Mouse (Mus musculus) CD4-positive, CD25-positive, alpha-beta regulatory T cell, adult 4 months (primary cell): Measurements from ENCODE around the gene Srp14. TPM values are rescaled to one million over a fixed set of nuclear protein-coding genes. Genes with fewer than 3 reads are reported as not detected.

ENCODE experiments used
- ATAC-seq: one replicate; pipeline ENCODE4 v1.8.0; 2017
- polyA plus RNA-seq, 2 experiments: library from polyadenylated mRNA; unstranded; fragments of 100-300 nt; shearing (Covaris generic); gene quantifications; one replicate each; pipeline ENCODE4 v1.2.1; 2017

Gene Srp14
- polyA plus RNA-seq, 2 experiments from 2014 or later, result 272 to 283 TPM

DNA sequence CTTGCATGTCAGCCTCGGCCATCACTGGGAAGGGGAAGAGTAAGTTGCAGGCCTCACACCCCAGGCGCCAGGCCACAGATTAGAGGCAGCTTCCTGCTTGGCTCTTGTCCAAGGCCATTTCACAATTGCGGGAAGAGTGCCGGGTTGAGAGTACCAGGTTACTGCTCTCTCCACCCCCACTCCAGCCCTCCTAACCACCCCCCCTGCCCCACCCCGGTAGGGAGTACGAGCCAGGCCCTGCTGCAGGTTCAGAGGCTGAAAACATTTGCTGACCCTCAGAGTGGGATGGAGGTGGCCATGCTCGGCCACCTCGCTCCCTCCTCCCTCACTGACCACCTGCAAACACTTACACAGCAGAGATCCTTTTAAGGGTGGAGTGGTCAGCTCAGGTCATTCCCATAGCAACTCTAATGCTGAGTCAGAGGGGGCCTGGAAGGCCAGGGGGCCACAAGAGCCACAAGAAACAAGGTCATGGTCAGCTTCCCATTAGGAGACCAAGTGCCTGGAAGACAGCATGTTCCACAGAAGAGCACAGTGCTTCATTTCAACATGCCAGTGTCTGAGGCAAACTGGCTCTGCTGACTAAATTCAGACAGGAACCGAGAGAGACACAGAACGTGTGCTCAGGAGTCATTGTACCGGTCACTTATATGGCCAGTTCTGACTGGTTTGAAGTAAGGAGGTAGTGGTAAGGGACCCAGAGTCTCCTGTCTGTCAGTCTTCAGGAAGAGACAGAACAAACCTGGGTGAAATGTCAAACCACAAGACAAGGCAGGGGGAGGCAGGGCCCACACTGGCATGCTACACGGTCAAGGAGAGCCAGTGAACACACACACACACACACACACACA, 11.0 kb upstream of the Srp14 start:
- ATAC-seq, result peak; percentile 47

DNA sequence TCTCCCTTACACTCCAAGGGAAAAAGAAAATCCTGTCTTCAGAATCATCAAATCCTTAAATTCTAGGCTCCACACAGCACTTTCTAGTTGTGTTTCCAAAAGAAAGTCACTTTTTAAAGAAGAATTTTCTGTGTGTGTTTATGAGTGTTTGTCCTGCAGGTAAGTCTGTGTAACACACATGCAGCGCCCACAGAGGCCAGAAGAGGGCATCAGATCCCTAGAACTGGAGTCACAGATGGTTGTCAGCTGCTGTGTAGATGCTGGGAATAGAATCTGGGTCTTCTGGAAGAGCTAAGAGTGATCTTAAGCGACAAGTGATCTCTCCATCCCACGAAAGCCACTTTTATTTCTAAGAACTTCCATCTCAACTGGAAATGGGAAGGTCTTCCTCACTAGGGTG, 8.3 kb upstream of the Srp14 start:
- ATAC-seq, result no peak

DNA sequence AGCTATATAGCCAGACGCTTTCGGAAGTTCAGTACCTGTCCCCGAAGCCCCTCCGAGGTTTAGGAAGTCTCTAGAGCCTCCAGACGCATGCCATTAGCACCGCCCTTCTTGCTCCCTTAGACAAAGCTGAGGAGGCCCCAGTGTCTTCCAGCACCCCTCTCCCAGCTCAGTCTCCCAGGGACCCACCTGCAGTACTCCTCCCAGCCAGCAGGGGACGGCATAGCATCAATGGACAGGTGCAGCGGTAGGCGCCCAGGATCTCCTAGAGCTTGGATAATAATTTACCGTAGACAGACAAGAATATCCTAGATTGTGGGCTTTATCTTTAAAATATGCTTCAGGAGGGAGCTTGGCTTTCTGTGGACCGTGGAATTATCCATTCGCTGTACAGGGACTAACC, 7.4 kb upstream of the Srp14 start:
- ATAC-seq, result peak; percentile 64

DNA sequence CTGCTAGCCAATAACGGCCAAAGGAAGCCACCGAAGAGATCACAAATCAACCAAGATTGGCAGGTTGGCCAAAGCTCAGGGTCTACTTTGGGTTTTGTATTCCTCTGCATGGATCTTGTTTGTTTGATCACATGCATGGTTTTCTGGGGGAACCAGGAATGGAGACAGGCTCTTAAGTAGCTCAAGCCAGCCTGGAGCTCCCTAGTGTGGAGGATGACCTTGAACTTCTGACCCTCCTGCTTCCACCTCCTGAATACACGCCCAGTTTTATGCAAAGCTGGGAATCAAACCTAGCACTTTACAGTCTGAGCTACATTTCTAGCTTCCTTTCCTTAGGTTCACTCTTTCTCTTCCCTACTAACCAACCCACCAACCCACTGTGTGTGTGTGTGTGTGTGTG, 5.9 kb upstream of the Srp14 start:
- ATAC-seq, result no peak

DNA sequence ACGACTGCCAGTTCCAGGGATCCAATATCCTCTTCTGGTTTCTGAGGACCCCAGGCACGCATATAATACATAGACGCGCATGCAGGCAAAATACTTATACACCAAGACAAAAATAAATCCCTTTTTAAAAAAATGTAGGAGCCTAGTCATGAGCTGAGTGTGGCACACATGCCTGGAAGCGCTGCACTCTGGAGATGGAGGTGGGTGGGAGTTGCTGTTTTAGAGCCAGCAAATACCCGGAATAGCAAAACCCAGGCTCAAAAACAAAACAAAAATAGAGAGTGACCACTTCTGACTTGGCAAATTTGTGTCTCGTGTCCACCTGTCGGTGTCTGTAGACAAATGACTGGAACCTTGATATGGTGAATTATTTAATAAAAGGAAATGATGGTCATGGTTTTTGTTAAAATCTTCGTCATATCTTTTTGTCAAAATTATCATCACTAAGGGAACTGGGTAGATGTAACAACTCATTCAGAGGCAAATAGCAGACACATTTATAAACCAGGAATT, 4.9 kb upstream of the Srp14 start:
- no peak for ATAC-seq

DNA sequence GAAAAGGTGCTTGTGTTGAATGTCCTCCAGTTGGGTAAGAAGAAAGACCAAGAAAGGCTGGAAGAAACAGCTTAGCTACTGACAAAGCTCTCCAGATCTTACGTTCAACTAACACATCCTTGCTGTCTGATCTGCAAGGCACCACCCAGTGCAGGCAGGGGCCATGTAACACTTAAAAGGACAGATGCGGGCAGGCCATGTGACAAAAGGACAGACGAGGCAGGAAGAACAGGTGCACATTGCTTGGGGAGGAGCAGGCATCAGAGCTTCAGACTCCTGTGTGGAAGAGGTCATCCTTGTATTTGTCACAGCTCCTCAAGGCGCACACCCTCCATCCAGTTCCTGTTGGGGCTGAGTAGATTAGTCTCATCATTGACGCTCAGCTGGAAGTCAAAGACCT, 3.5 kb upstream of the Srp14 start:
- ATAC-seq, result no peak

DNA sequence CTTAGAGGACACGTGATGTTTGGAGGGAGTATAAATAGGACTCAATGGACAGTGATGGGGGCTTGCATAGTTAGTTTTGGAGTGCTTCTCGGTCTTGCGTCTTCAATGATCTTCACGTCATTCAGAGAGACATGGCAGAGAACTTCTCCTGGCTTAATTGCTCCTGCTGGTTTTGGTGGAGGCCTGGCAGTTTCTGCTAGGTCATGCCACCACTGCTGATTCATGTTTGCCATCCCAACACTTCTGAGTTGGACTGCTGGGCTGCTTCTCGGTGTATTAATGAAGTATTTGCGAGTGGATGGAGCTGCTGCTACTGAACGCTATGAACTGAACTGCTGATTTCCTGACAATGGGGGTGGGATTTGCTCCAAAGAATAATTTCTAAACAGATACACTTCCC, 1.4 kb upstream of the Srp14 start:
- no peak for ATAC-seq

DNA sequence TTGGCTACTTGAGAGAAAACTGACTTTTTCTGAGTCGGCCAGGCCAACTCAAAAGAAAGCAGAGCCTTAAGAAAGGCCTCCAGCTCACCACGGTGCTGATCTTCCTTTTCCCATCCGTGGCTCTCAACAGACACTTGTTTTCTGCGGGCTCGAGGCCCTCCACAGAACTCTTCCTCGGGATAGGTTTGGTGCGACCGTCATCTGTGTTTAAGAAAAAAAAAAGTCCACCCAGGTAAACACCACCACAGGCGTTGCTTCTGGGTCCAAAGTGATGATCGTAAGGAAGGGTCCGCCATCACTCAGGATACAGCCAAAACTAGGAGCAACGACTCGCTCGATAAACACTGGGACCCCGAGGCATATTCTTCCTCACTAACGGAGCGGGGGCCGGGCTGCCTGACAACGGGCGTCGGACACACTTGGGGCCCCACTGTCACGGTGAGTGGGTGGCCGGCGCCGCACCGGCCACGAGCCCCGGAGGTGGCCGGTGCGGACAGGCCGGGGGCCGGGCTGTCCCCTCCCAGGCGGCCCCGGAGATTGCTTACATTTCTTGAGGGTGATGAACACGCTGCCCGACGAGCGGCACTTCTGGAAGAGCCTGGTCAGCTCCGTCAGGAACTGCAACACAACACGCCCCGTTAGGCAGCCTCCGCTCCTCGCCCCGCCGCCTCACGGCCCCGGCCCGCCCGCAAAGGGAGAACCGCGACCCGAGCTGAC, 520 bp downstream of the Srp14 start:
- ATAC-seq, result peak; percentile 8

DNA sequence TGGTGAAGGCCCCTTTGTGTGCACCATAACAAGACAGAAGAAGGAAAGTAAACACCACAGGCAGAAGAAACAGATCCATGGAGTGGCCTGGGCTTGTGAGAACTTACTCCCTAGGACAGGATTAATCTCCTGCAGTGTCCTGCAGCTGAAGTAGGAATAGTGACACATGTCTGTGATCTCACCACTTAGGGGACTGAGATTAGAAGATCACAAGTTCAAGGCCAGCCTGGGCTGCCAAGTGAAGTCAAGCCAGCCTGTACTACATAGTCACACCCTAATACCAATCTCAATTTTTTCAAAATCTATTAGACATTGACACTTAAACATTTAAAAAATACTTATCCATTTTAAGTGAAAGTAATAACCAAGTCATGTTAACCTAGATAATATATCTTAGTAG, 11.2 kb downstream of the Srp14 start:
- no peak for ATAC-seq

DNA sequence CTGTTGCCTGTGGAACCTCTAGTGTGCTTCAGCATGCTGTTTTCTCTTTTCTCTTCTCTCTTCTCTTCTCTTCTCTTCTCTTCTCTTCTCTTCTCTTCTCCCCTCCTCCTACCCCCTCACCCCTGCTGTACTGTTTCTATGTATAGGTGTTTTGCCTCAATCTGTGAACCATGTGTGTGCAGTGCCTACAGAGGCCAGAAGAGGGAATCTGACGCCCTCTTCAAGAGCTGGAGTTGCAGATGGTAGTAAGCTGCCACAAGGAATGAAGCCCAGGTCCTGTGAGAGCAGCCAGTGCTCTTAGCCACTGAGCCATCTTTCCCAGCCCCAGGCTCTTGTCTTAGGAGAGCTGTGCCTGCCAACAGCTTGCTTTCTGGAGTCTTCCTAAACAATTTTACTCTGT, 12.9 kb downstream of the Srp14 start:
- no peak for ATAC-seq

DNA sequence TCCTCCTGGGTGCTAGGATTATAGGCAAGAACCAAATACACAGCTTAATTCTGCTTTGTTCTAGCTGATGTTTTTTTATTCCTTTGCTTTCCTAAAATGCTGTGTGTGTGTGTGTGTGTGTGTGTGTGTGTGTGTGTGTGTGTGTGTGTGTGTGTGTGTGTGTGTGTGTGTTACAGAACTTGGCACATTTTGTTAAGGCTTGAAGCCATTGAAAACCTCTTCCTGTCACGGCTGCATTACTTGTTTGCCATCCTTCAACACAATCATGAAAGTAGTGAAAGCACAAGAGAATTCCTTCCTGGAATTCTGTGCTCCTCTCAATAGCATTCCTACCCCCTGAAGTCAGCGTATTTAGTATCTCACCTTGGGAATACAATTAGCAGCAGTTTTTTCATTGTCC, 13.6 kb downstream of the Srp14 start:
- no peak for ATAC-seq

DNA sequence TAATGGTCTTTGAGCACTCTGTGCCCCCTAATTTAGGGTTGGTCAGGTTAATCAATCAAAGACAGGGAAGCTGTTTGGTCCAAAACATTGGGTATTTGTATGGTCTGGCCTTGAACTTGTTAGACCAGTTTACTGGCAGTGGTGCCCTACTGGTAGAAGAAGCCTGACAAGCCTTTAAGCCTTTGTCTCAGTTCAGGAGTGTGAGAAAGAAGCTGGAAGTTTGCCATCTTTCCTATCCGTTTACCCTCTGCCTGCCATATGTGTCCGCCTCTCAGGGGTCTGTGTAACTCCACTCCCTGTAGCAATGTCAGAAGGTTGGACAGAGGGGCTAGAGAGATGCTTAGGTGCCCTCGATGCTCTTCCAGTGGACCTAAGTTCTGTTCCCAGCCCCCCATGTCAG, 15.1 kb downstream of the Srp14 start:
- ATAC-seq, result no peak

DNA sequence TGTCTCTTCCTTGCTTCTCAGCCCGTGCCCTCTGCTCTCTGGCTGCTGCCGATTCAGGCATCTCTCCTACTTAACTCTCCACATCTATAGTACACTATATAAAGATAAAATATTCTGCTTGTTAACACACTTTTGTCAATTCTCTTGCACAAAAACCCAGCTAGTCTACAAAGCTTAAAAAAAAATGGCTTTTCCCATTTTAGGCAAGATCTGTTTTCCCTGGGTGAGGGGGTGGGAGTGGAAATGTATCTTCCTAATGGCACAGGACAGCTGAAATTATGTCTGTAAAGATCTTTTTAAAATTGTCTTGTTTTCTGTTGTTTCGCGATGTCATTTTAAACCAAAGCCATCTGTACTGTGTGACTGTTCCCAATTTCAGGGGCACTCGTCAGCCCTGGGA, 16.0 kb downstream of the Srp14 start:
- no peak for ATAC-seq

DNA sequence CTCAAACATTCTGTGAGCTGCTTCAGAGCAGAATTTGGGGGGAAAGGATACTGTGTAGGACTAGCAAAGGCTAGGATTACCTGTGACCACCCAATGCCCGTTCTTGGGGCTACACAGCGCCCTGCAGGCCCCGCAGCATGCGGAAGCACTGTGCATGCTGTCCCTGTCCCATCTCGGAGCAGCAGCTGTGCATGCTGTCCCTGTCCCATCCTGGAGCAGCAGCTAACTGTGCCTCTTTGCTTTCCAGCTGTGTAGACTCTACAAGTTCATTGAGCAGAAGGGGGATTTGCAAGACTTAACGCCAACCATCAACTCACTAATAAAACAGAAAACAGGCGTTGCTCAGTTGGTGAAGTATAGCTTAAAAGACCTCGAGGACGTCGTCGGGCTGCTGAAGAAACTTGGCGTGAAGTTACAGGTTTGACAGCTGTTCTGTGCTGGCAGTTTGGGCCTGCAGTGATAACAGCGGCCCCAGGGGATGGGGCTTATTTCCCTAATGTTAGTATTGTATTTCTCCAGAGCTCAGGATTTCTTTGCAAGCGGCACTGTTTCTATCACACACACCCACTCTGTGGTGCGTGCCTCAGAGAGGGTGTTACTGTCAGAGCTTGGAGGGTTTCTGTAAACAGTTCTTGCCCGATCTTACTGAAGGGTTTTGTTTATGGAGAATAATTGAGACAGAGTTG, 17.9 kb downstream of the Srp14 start:
- no peak for ATAC-seq

DNA sequence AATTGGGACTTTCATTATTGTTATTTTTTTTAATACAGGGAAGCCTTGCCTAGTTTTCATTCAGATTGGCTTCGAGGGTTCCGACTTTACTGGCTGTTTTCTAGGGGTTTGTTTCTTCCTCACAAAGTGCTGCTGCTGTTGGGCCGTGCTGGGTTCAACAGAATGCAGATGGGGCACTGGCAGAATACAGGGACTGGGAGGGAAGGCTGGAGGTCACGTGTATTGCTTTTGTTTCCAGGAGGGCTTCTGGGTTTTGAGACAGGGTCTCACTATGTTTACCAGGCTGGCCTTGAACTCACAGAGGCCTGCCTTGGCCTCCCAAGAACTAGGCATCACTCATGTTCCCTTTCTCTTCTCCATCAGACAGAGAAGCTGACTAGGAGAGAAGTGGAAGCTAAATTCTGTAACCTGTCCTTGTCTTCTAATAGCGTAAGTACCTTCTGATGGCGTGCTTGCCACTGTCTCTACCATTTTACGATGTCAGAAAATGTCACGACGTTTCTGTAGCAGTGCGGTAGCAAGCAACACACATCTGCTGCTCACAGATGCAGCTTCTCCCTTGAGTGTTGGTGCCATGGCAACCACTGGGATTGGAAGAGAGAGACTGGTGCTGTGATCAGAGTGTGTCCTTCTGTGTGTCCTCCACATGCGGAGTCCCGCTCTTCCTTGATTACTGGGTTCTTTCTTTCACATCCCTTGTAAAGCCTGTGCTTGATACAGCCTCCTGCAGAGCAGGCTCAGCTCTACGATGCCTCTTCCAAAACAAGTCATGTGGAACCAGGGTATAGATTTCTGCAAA, 21.8 kb downstream of the Srp14 start:
- ATAC-seq, result no peak

DNA sequence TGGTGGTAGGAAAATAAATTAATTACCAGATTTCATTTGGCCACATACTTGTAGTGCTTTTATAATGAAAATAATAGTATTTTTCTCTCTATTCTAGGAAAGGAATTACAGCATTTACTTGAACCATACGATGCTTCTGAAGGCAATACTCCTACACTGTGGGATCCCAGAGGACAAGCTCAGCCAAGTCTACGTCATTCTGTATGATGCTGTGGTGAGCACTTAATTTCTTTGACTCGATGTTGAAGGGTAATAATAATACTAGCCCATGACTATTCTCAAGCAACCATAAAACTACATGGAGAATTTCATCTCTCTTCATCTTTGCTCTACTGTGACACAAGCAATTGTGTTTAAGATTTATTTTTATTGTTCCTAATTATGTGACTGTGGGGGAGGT, 22.5 kb downstream of the Srp14 start:
- ATAC-seq, result no peak

DNA sequence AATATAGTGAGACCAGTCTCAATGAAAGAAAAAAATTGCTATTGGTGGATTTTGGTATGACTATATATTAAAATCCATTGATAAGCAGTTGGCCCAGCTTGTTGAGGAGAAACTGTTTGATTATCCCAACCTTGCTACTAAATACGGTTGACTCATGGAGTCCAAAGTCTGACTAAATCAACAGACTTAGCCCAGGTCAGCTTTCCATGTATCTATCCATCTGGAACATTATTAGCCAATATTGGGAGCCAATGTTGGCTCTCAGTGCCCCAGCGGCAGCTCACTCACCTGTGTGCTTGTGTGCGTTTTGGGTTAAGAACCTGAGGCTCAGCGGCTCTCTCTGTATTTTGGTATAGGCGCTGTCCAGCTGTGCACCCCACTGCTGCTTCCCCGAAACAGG, 28.5 kb downstream of the Srp14 start:
- ATAC-seq, result no peak

DNA sequence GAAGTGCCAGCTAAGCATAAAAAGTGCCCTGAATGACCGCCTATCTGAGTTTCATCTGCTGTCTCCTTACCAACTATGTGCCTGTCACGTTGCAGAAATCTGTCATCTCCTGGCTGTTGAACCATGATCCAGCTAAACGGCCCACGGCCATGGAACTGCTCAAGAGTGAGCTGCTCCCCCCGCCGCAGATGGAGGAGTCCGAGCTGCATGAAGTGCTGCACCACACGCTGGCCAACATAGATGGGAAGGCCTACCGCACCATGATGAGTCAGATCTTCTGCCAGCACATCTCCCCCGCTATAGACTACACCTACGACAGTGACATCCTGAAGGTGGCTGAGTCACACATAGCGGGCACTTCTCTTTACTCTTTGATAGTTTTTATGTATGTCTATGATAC, 31.3 kb downstream of the Srp14 start:
- ATAC-seq, result no peak

DNA sequence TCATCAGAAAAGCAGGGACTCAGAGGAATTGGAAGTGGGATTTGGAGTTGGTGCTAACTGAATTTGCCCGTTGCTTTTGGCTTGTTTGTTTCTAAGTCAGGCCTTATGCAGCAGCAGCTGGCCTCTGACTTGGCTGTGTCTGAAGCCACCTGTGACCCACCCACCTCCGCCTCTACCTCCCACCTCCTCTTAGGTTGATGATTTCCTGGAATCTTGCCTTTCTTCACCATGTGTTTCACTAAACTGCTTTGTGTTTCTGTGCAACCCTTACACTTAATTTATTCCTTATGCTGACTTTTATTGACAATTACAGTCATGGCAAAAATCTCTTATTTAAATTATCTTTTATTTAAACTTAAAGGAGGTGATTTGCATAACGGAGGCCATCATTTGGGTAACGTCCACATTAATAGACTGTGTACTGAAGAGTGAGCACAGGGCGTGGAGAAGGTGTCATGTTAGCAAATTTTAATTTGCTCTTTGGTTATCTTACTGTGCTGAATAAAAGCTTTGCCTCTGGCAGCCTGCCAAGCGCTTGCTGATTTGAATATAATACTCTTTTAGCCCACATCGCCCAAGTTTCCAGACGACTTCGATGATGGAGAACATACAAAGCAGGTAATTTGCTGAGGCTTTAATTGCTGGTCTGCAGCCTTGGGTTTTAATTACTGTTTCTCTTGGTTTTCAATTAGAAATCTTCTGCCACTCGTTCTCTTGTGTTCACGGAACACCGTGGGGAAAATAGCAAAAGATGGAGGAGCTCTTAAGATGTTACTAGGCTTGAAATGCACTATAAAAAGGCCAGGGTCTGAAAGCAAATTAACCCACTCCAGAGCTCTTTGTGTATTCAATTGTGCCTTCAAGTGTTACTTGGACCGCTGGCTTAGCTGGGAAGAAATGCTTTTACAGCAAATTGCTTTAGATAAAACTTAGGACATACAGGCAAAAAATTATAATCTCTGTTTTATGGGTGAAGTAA, 33.5 kb downstream of the Srp14 start:
- no peak for ATAC-seq

DNA sequence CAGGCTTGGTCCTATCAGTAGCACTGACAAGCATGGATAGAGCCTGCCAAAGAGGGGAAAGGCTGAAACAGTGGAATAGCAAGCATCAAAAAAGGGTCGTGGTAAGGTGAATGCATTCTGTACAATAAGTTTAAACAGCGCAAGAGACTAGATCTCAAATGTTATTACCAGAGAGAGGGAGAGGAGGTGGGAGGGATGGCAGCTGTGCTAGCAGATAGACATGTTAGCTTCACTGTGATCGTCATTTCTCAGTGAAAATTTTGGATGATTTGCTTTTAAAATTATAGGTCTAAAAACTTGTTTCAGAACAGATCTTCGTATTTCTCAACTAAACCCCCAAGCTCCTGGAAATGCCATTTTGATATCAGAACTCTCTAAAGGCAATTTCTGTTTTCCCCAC, 36.8 kb downstream of the Srp14 start:
- ATAC-seq, result no peak

DNA sequence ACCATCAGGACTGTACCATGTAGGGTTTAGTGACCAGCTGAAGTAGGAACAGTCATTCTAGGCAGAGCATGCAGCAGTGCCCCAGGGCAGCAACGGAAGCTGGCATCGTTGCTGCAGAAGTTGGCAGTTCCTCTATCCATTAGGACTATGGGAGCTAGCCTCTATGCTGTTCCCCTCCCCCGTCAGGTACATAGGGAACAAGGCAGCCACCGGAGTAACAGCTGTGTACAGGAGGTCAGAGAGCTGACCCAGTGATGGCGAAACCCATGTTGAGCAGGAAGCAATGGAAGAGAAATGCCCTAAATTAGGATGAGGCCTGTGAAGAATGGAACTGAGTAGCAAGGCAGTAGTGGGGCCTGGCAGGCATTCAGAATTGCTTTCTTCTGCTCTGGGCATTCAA, 37.3 kb downstream of the Srp14 start:
- no peak for ATAC-seq
